23 mouse cellular contexts compared by ENCODE assay signal in the genomic region with DNA sequence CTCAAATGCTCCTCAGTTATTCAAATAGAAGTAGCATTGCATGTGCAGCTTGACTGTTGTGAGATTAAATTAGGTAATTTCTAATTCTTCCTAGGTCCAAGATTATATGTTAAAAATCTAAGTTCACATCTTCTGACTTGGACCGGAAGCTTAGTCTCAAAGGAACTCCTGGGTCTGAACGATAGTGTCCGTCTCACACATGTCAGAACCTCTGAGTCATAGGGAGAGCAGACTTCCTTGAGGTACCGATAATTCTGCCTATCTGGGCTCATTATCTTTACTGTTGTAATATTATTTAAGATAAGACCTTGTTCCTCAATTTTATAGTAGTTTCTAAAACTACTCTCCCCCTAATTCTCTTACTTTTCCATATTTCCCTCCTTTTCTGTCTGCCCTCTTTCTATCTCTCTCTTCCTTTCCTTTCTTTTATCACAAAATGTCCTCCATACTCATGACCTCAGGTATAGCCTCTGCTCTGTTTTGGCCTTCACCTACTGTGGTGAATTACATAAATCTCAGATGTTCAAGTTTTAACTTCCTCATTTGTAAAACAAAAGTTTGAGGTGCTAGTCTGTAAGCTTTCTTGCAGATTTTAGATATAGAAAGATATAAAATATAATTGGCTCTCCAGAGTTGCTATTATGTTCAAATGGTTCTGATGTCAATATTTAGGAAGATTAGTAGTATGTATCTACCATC. TPM values are rescaled to one million over a fixed set of nuclear protein-coding genes. Genes with fewer than 3 reads are reported as not detected.
DNase-seq lines count a peak whose midpoint lies in the region; ATAC-seq and TF ChIP-seq lines count a peak whose summit lies in the region.
"Had no signal": no experiment of that assay in that cellular context is flagged by ENCODE, and none has a peak within 500 bp of the region (broad histone marks: within the 10 kb centered on the region; RNA-seq: fewer than 3 reads in every experiment).

No protein-coding gene starts in this region.

- TF ChIP-seq EP300 in CH12.LX (IDR thresholded peaks at IDR 0.05; ENCODE audit: low read length) (no peak), MEL (IDR thresholded peaks at IDR 0.05; ENCODE audit: low read depth in 1 of 2, low read length in 2 of 2) (no peak)

- H3K27ac ChIP-seq in CH12.LX (ENCODE audit: insufficient read depth, low read depth) (no peak overlapping the region), MEL (ENCODE audit: control insufficient read depth, low read depth, low read length) (no peak overlapping the region)
- H3K27ac ChIP-seq in midbrain, embryonic 11.5 days (ENCODE audit: low read depth, low read length): no peak overlapping the region
- H3K27ac ChIP-seq in forebrain, embryonic 16.5 days (ENCODE audit: low read length): no peak overlapping the region
- H3K27ac ChIP-seq: embryonic facial prominence, embryonic 10.5 days; embryonic facial prominence, embryonic 12.5 days; forebrain, embryonic 13.5 days had no signal

- TF ChIP-seq RAD21 in CH12.LX (IDR thresholded peaks at IDR 0.05; ENCODE audit: low read depth, low read length): no peak
- no peak for TF ChIP-seq RAD21 in MEL (IDR thresholded peaks at IDR 0.05; ENCODE audit: low read depth, low read length)

- no peak overlapping the region for H3K9ac ChIP-seq in CH12.LX (ENCODE audit: insufficient read depth, low read depth)
- no peak overlapping the region for H3K9ac ChIP-seq in MEL (ENCODE audit: control insufficient read depth, low read depth, low read length, poor library complexity, severe bottlenecking)
- no peak overlapping the region for H3K9ac ChIP-seq in midbrain, embryonic 11.5 days (ENCODE audit: low read length)
- no peak overlapping the region for H3K9ac ChIP-seq in forebrain, embryonic 16.5 days (replicated peaks; ENCODE audit: low read depth, low read length)
- H3K9ac ChIP-seq: embryonic facial prominence, embryonic 12.5 days; forebrain, embryonic 13.5 days; forebrain, postnatal 0 days had no signal

- TF ChIP-seq POLR2A in CH12.LX (IDR thresholded peaks at IDR 0.05; ENCODE audit: low read depth, low read length) (no peak), MEL (IDR thresholded peaks at IDR 0.05; ENCODE audit: control insufficient read depth in 1 of 2, insufficient read depth in 1 of 2, low read depth in 1 of 2, low read length in 2 of 2, poor library complexity in 1 of 2) (no peak)

- no peak overlapping the region for H3K4me3 ChIP-seq in CH12.LX (replicated peaks in 1 of 3; ENCODE audit: low read depth in 2 of 3, low read length in 2 of 3, poor library complexity in 1 of 3)
- H3K4me3 ChIP-seq in MEL (ENCODE audit: control insufficient read depth in 1 of 2, insufficient read depth in 1 of 2, low read depth in 2 of 2, low read length in 2 of 2): no peak overlapping the region
- no peak overlapping the region for H3K4me3 ChIP-seq in midbrain, embryonic 11.5 days (ENCODE audit: low read depth, low read length)
- no peak overlapping the region for H3K4me3 ChIP-seq in forebrain, embryonic 16.5 days (replicated peaks; ENCODE audit: low read length)
- H3K4me3 ChIP-seq: embryonic facial prominence, embryonic 10.5 days; embryonic facial prominence, embryonic 12.5 days; forebrain, embryonic 13.5 days had no signal

- no peak for TF ChIP-seq CTCF in CH12.LX (conservative IDR thresholded peaks at IDR 0.05 in 1 of 2, IDR thresholded peaks at IDR 0.05 in 1 of 2; ENCODE audit: low read depth in 2 of 2, low read length in 2 of 2)
- no peak for TF ChIP-seq CTCF in MEL (IDR thresholded peaks at IDR 0.05 in 2 of 3, conservative IDR thresholded peaks at IDR 0.05 in 1 of 3; ENCODE audit: control insufficient read depth in 1 of 3, insufficient read depth in 1 of 3, low read depth in 2 of 3, low read length in 3 of 3, poor library complexity in 1 of 3, severe bottlenecking in 1 of 3)

- H3K27me3 ChIP-seq in CH12.LX (replicated peaks): no peaks in the 10 kb centered on the region
- no peaks in the 10 kb centered on the region for H3K27me3 ChIP-seq in MEL (ENCODE audit: control insufficient read depth in 1 of 2, insufficient read depth in 2 of 2, low read length in 2 of 2)
- no peaks in the 10 kb centered on the region for H3K27me3 ChIP-seq in midbrain, embryonic 11.5 days (ENCODE audit: control insufficient read depth, insufficient read depth, low read length)
- no peaks in the 10 kb centered on the region for H3K27me3 ChIP-seq in forebrain, embryonic 16.5 days (replicated peaks; ENCODE audit: control insufficient read depth, insufficient read depth, low read length)
- H3K27me3 ChIP-seq: embryonic facial prominence, embryonic 12.5 days; forebrain, embryonic 13.5 days had no signal

- no peak overlapping the region for H3K4me2 ChIP-seq in CH12.LX (ENCODE audit: insufficient read depth, low read depth, poor library complexity, severe bottlenecking)
- H3K4me2 ChIP-seq in midbrain, embryonic 11.5 days: no peak overlapping the region
- H3K4me2 ChIP-seq in forebrain, embryonic 16.5 days (ENCODE audit: low read length): no peak overlapping the region
- H3K4me2 ChIP-seq: embryonic facial prominence, embryonic 12.5 days; forebrain, embryonic 13.5 days had no signal

- in situ Hi-C loops in CH12.LX (cut with MboI; ENCODE audit: low pct_ligation_motif_present, low pct_unique_long_range_greater_than_20kb, low sequenced_read_pairs): no loop called here

- peak; percentile 27 for DNase-seq in CH12.LX (ENCODE audit: extremely low read depth)
- peak; percentile 3 for DNase-seq in MEL (ENCODE audit: low read depth, low spot score)
- no peak for DNase-seq in embryo, embryonic 10.5 days (ENCODE audit: low spot score)
- DNase-seq in embryo, embryonic 10 days (ENCODE audit: low spot score): no peak
- no peak for DNase-seq in midbrain, embryonic 11.5 days (ENCODE audit: low spot score, missing footprints)
- DNase-seq: adrenal gland, adult 2 months; adrenal gland, postnatal 10 days; adrenal gland, postnatal 25 days; B cell, adult 2 months; cerebellum, adult 11 months; cerebellum, adult 18-20 months; cerebellum, adult 8-10 months; cerebellum, adult 9-11 months; cerebellum, postnatal 14 days; cerebellum, postnatal 36 days; forebrain, postnatal 0 days had no signal

- H3K79me2 ChIP-seq in CH12.LX (replicated peaks; ENCODE audit: control insufficient read depth, extremely low read depth, insufficient read depth, poor library complexity, severe bottlenecking) (no peaks in the 10 kb centered on the region), MEL (ENCODE audit: control insufficient read depth, insufficient read depth, low read length, poor library complexity) (no peaks in the 10 kb centered on the region)

- H3K9me3 ChIP-seq in CH12.LX (replicated peaks; ENCODE audit: low read length): no peaks in the 10 kb centered on the region
- H3K9me3 ChIP-seq in MEL (replicated peaks; ENCODE audit: insufficient read depth, low read length): no peaks in the 10 kb centered on the region
- no peaks in the 10 kb centered on the region for H3K9me3 ChIP-seq in midbrain, embryonic 11.5 days (ENCODE audit: control insufficient read depth, low read length)
- H3K9me3 ChIP-seq in forebrain, embryonic 16.5 days (ENCODE audit: control insufficient read depth, low read length): no peaks in the 10 kb centered on the region
- H3K9me3 ChIP-seq: embryonic facial prominence, embryonic 10.5 days; embryonic facial prominence, embryonic 12.5 days; forebrain, embryonic 13.5 days had no signal

- 96% methylated on average over 4 of the region's 4 CpGs for WGBS in midbrain, embryonic 11.5 days
- WGBS in forebrain, embryonic 16.5 days: 97% methylated on average over 4 of the region's 4 CpGs

- H3K36me3 ChIP-seq in CH12.LX (replicated peaks in 1 of 2; ENCODE audit: control insufficient read depth in 1 of 2, insufficient read depth in 1 of 2, low read length in 1 of 2) (no peaks in the 10 kb centered on the region), MEL (ENCODE audit: control insufficient read depth in 1 of 2, insufficient read depth in 2 of 2, low read length in 2 of 2) (no peaks in the 10 kb centered on the region)
- no peaks in the 10 kb centered on the region for H3K36me3 ChIP-seq in midbrain, embryonic 11.5 days (ENCODE audit: control insufficient read depth, insufficient read depth, low read length)
- H3K36me3 ChIP-seq in forebrain, embryonic 16.5 days (ENCODE audit: control insufficient read depth, insufficient read depth): no peaks in the 10 kb centered on the region
- H3K36me3 ChIP-seq: embryonic facial prominence, embryonic 10.5 days; embryonic facial prominence, embryonic 12.5 days had no signal

- dilution Hi-C loops in CH12.LX (cut with MboI; ENCODE audit: extremely low pct_ligation_motif_present, extremely low pct_unique_long_range_greater_than_20kb, low sequenced_read_pairs): no loop called here

- ATAC-seq in granulocyte monocyte progenitor cell, adult 5-6 weeks (replicated peaks; ENCODE audit: poor library complexity, severe bottlenecking): peak; percentile 52
- 0 out of 2 replicates have a peak, but pooled peaks have one; percentile 37 for ATAC-seq in megakaryocyte progenitor cell, adult 5-6 weeks (replicated peaks; ENCODE audit: poor library complexity)
- no peak for ATAC-seq in midbrain, embryonic 11.5 days (ENCODE audit: low FRiP score)
- no peak for ATAC-seq in forebrain, embryonic 16.5 days
- ATAC-seq: CD4-positive, CD25-positive, alpha-beta regulatory T cell, adult 4 months; forebrain, embryonic 13.5 days; forebrain, postnatal 0 days had no signal

- H3K4me1 ChIP-seq in CH12.LX (ENCODE audit: control insufficient read depth in 1 of 2, insufficient read depth in 2 of 2) (peaks cover 0 to 19% of the 10 kb centered on the region in 2 experiments; a peak in 2 of 4 replicates), MEL (ENCODE audit: control insufficient read depth in 1 of 2, insufficient read depth in 2 of 2, low read length in 2 of 2) (no peaks in the 10 kb centered on the region)
- H3K4me1 ChIP-seq in midbrain, embryonic 11.5 days (ENCODE audit: control insufficient read depth, insufficient read depth, low read length): no peaks in the 10 kb centered on the region
- no peaks in the 10 kb centered on the region for H3K4me1 ChIP-seq in forebrain, embryonic 16.5 days (replicated peaks; ENCODE audit: control insufficient read depth, insufficient read depth, low read length)
- H3K4me1 ChIP-seq: embryonic facial prominence, embryonic 12.5 days; forebrain, embryonic 13.5 days had no signal

RNA-seq across cellular contexts. Expression of a gene that starts 36.8 kb away (rescaled TPM):
- total RNA-seq in CH12.LX (2012; rRNA removed) (not detected in 2 replicates), CH12.LX (2014; rRNA removed) (not detected in 2 replicates), MEL (2012; rRNA removed) (not detected in 2 replicates)
- polyA plus RNA-seq in CH12.LX (2012; ENCODE audit: insufficient read length, low read depth) (not detected in 2 replicates), MEL (2012; ENCODE audit: insufficient read depth in 1 of 2, insufficient read length in 2 of 2, low read depth in 1 of 2, low replicate concordance in 2 of 2, missing spikeins in 1 of 2) (not detected)
- not detected in 2 replicates for total RNA-seq in granulocyte monocyte progenitor cell, adult 5-6 weeks (2014; fragmentation: Nextera tagmentation)
- under 0.01 TPM in 1 of 2 replicates, not detected in the other for total RNA-seq in granulocyte monocyte progenitor cell, adult 5-6 weeks (2017)
- total RNA-seq in megakaryocyte progenitor cell, adult 5-6 weeks (2015): 0.05 TPM in 1 of 2 replicates, not detected in the other
- not detected in 2 replicates for total RNA-seq in megakaryocyte progenitor cell, adult 5-6 weeks (2017)
- polyA plus RNA-seq in midbrain, embryonic 11.5 days (2014; fragmentation: Nextera tagmentation; extraction: Ambion mirVana): 1.1 and 1.2 TPM in 2 replicates
- polyA plus RNA-seq in forebrain, embryonic 16.5 days (2015; fragmentation: Nextera tagmentation; extraction: Ambion mirVana): 1.8 and 1.9 TPM in 2 replicates
- polyA plus RNA-seq: CD4-positive, CD25-positive, alpha-beta regulatory T cell, adult 4 months had no signal

Comparison
In these comparisons a context has a peak if more than half of its experiments do, and no peak if none do; other contexts are left out.
1. DNase-seq: peak in CH12.LX (single experiment) and MEL (single experiment); none in embryo, embryonic 10.5 days (single experiment), embryo, embryonic 10 days (single experiment) and midbrain, embryonic 11.5 days (single experiment).
2. ATAC-seq: peak in granulocyte monocyte progenitor cell, adult 5-6 weeks (single experiment) and megakaryocyte progenitor cell, adult 5-6 weeks (single experiment); none in midbrain, embryonic 11.5 days (single experiment) and forebrain, embryonic 16.5 days (single experiment).